Mouse (Mus musculus) layer of hippocampus, adult 2 months (tissue): ENCODE measurements around the gene Shld2. TPM values are rescaled to one million over a fixed set of nuclear protein-coding genes. Genes with fewer than 3 reads are reported as not detected.
"Not testable (repeated sequence)": the region's sequence is repeated elsewhere in the genome, so short reads cannot be mapped to it uniquely, and the experiment has no call there.

Experiments
- DNase-seq, 2 experiments: peaks; one replicate each; pipeline ENCODE4 v3.0.0; 2022; ENCODE audit warnings: low spot score in 2 of 2
- H3K27ac ChIP-seq: fragments of 200-600 bp; 2 replicates; pipeline ENCODE4 v1.8.1; 2022
- H3K4me3 ChIP-seq: fragments of 200-600 bp; 2 replicates; pipeline ENCODE4 v1.8.1; 2022; ENCODE audit warnings: mild to moderate bottlenecking
- CTCF ChIP-seq: fragments of 200-600 bp; conservative IDR thresholded peaks from 2 replicates; pipeline ENCODE4 v1.8.1; 2022; ENCODE audit warnings: antibody characterized with exemption, mild to moderate bottlenecking, moderate library complexity
- total RNA-seq, 2 experiments: library from RNA; stranded (reverse); gene quantifications; 2 replicates each; pipeline ENCODE4 v1.2.3; 2021

The Shld2 gene
- total RNA-seq, 2 experiments from 2014 or later, result 13.0 to 15.5 TPM

DNA sequence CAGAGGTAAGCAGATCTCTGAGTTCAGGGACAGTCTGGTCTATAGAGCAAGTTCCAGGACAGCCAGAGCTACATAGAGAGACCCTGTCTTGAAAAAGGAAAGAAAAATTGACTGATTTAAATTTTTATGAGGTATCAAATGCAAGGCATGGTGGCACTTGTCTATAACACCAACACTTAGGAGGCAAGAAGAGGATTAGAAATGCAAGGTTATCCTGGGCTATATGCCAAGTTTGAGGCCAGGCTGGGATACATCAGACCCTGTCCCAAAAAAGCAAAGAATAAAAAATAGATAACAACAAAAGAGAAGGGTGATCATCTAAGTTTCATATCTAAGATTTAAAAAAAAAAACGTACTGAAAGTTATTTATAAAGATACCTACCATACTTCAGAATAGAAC lies 20.1 kb downstream of the Shld2 start:
- no peak for DNase-seq
- TF ChIP-seq CTCF, result no peak
- H3K27ac ChIP-seq, result no peak overlapping the region
- H3K4me3 ChIP-seq, result no peak overlapping the region

GRCm38 (mm10) chr14:34289259-34290015 lies 20.9 kb downstream of the Shld2 start:
- no peak for DNase-seq
- TF ChIP-seq CTCF, result no peak
- H3K27ac ChIP-seq, result no peak overlapping the region
- H3K4me3 ChIP-seq, result no peak overlapping the region

DNA sequence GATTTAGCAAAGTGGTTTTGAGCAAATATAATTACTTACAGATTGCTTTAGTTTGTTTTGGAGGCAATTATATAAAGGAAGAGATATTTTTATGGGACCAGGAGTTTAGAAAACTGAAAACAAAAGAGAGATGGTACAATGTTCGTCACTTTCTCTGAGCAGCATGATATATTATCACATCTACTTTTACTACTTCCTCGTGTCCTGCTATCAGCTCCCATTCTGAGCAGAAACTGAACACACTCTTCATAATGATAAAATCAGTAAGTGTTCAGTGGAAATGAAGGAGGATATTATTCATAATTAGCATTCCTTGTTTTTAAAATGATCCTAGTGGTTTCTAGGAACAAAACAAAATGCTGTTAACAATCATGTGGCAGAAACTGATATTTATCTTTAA lies 21.9 kb downstream of the Shld2 start:
- no peak for DNase-seq
- H3K4me3 ChIP-seq, result no peak overlapping the region
- no peak for TF ChIP-seq CTCF
- H3K27ac ChIP-seq, result no peak overlapping the region

DNA sequence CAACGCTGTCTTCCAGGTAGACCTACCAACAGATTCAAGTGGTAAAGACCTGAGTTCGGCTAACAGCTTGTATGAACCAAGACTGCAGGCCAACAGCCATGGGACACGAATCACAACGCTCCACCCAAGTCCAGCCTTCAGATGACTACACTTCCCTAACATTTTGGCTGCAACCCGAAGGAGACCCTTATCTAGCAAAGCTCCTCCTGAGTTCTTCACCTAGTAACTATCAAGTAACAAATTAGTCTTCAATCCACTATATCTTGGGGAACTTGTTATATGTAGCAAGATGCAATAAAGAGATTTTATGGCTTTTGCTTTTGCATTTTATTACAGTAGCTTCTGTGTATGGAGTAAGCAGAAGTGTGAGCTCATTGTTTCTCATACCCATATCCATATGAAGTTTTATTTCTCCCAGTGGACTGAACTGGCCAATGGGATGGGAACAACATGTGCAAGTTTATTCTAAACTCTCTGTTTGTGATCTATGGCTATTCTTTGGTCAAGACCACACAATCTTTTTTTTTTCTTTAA lies 28.5 kb downstream of the Shld2 start:
- DNase-seq, result no peak
- H3K4me3 ChIP-seq, result no peak overlapping the region
- no peak for TF ChIP-seq CTCF
- no peak overlapping the region for H3K27ac ChIP-seq

GRCm38 (mm10) chr14:34280798-34281197 lies 29.5 kb downstream of the Shld2 start:
- Histone ChIP-seq H3K4me3 (no peak overlapping the region), H3K27ac (no peak overlapping the region)
- TF ChIP-seq CTCF, result no peak
- no peak for DNase-seq

- Histone ChIP-seq H3K4me3 (no peak overlapping the region), H3K27ac (no peak overlapping the region)
- no peak for DNase-seq
- TF ChIP-seq CTCF, result no peak
These were observed 30.6 kb downstream of the Shld2 start for GRCm38 (mm10) chr14:34279726-34280125.

- DNase-seq, result no peak
- Histone ChIP-seq H3K4me3 (no peak overlapping the region), H3K27ac (no peak overlapping the region)
- no peak for TF ChIP-seq CTCF
These were observed 35.1 kb downstream of the Shld2 start for GRCm38 (mm10) chr14:34275225-34275624.

DNA sequence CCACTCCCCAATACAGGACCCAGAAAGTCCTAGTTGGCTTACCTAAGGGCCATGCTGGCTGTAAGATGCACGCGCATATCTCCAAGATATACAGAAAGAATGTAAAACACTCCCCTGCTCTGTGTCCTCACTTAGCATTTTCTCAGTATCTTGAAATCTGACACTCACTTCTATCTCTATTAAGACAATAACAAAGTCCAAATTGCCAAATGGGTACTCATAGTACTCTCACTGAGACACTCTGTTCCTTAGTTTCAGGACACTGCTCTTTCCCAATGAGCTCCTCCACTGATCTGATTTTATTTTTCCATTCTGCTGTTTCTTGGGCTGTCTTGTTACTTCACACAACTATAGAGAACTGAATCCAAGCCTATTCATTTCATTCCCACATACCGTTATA lies 36.2 kb downstream of the Shld2 start:
- Histone ChIP-seq H3K27ac (no peak overlapping the region), H3K4me3 (no peak overlapping the region)
- TF ChIP-seq CTCF, result no peak
- no peak for DNase-seq

GRCm38 (mm10) chr14:34273280-34273679 lies 37.0 kb downstream of the Shld2 start:
- Histone ChIP-seq H3K4me3 (no peak overlapping the region), H3K27ac (no peak overlapping the region)
- DNase-seq, result no peak
- peak; percentile 90 for TF ChIP-seq CTCF

DNA sequence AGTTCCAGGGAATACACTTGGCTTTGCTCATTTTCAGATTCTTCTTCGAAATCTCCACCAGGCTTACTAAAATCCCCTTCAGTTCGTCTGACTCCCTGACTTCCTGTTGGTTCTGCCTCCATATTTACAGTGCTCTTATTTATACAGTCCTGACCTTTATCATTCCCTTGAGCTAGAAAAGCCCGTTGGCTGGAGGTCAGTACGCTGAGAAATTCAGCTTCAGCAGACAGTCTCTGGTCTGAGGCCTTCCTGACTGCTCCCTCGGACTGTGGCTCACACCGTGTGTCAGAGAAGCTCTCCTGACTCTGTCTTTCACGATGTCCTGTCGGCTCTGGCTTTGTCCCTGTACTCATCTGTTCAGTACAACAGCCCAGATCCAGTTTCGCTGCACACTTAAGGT lies 42.2 kb downstream of the Shld2 start:
- no peak for DNase-seq
- H3K4me3 ChIP-seq, result no peak overlapping the region
- TF ChIP-seq CTCF, result no peak
- no peak overlapping the region for H3K27ac ChIP-seq

GRCm38 (mm10) chr14:34258525-34258924 lies 51.8 kb downstream of the Shld2 start:
- not testable (repeated sequence) for H3K4me3 ChIP-seq, H3K27ac ChIP-seq, DNase-seq

- H3K4me3 ChIP-seq, result no peak overlapping the region
- TF ChIP-seq CTCF, result no peak
- no peak for DNase-seq
- no peak overlapping the region for H3K27ac ChIP-seq
These were observed 57.0 kb downstream of the Shld2 start for GRCm38 (mm10) chr14:34253261-34253660.

DNA sequence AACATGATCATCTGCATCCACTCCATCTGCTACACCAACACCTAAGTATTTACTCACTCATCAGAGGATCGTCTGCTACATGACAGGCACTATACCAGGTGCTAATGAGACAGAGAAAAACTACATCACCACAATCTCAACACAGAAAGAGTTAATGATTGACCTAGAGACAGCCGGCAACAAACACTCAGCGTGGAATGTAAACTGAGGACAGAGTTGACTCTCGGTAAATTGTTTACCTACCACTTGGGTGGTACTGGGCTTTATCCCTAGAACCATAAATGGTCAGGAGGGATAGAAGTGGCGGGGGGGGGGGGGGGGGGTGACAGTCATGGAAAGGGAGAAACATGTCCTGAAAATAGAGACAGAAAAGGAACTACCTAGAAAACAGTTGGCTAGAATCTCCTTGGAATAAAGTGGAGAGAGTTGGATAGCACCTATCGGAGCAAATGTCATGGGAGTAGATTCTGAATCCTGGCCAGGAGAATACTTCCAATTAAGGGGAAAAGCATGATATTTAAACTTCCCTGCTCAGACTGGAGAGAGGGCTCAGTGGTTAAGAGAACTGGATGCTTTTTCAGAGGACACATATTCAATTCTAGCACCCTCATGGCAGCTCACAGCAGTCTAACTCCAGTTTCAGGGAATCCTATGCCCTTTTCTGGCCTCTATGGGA lies 57.7 kb downstream of the Shld2 start:
- TF ChIP-seq CTCF, result no peak
- no peak overlapping the region for H3K27ac ChIP-seq
- no peak overlapping the region for H3K4me3 ChIP-seq
- no peak for DNase-seq

GRCm38 (mm10) chr14:34240676-34241075 lies 69.6 kb downstream of the Shld2 start:
- Histone ChIP-seq H3K27ac (no peak overlapping the region), H3K4me3 (no peak overlapping the region)
- no peak for DNase-seq
- no peak for TF ChIP-seq CTCF
